Mouse (Mus musculus): ENCODE data around the gene Clmp.
"Not testable (repeated sequence)": the region's sequence is repeated elsewhere in the genome, so short reads cannot be mapped to it uniquely, and the experiment has no call there.

The Clmp gene

DNA sequence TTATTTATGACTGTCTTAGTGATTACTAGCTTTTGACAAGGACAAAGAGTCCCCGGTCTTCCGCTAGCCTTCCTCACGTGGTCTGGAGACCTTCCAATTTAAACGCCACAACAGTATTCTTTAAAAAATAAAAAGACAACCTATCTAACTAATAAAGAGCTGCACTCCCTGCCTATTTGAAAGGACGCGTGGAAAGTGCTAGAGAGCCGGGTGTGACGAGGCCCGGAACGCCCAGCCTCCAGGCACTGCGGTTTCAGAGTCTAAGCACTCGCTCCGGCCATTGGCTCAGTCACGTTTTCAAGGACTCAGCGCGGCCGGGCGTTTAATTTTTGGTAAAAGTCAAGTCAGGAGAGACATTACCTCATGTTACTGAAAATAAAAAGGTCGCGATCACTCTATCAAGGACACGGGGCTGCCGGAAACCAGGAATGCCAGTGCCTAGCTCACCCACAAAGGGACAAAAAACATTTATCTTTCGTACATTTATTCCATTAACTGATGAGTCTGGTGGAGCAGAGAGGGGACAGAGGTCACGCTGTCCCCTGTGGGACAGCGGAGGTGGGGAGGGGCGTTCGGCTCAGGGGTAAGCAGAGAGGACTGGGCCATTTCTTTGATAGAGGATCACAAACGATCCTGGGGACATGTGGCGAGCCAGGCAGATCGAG is 114.2 kb downstream of the Clmp start:
- intact Hi-C loops (cut with DNase I): no loop called here

DNA sequence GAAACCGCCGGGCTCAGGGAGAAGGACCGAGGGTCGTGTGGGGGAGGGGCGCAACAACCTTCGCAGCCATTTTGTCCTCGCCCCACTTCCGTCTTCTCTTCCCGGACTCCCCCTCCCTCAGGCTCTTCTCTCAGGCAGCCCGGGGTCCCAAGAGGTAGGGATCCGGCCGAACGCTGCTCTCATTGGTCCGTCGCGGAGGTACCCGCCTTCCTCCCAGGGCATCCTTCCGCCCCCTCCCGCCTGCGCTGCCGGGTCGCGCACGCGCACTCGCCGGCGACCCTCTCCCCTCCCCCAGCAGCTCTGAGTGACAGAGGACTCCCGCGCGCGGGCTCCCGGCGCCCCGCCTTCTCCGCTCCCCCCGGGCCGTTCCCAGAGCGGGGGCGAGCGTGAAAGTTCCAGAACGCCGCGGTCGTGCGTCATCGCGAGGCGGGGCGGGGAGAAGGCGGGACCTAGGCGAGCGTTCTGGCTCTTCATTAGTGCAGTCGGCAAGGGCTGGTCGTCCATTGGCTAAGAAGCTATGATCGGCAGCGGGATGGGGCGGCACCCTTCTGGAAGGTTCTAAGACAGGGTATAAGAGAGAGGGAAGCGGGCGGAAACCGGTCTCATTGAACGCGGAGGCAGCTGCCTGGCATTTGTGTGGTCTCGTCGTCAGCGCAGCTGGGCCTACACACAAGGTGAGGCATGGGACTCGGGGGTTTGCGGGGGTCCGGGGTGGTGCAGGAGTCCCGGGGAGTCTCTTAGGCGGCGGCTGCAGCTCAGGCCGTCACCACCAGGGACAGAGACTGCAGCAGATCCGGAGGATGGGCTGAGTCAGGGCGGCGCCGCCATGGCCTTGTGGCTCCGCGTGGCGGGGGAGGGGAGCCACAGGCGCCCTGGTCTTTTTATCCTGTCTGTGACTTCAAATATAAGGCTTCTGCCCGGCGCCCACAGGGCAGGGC is 115.2 kb downstream of the Clmp start, which contains the start of gene Hspa8:
Hspa8 (plus strand) TSS at position 310 of the 938 bp plus-strand sequence.
- intact Hi-C loops (cut with DNase I): no loop called here

DNA sequence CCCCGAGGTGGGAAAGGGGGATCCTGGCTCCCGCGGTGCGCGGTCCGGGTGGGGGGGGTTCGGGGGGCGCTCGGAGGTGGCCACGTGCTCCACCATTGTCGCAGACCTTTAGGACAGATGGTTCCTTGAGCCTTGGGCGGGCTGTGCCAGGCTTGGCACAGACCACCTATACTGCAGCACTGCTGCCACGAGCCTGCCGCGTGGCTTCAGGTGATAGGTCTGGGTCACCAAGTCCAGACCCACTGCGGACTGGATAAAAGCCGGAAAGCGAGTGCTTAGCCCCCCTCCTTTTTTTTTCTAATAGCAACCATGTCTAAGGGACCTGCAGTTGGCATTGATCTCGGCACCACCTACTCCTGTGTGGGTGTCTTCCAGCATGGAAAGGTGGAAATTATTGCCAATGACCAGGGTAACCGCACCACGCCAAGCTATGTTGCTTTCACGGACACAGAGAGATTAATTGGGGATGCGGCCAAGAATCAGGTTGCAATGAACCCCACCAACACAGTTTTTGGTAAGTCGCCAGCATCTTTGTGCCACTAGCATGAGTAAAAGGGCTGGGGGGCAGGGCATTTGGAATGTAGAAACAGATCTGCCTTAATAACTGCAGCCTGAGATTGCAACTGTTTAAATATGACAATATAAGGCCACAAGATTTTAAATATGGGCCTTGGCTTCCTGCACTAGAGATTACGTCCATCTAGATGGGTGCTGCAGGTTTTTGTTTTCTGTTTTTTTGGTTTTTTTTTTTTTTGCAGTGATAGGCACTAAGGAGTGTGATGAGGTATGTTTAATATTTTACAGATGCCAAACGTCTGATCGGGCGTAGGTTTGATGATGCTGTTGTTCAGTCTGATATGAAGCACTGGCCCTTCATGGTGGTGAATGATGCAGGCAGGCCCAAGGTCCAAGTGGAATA is 116.1 kb downstream of the Clmp start:
- intact Hi-C loops (cut with DNase I): not testable (repeated sequence)

DNA sequence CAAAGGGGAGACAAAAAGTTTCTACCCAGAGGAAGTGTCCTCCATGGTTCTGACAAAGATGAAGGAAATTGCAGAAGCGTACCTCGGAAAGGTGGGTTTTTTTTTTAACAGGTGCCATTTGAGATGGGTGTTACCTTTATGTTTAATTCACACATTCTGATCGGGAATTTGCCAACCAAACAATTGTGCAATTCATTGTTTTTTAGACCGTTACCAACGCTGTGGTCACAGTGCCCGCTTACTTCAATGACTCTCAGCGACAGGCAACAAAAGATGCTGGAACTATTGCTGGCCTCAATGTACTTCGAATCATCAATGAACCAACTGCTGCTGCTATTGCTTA is 116.7 kb downstream of the Clmp start:
- intact Hi-C loops (cut with DNase I): not testable (repeated sequence)

DNA sequence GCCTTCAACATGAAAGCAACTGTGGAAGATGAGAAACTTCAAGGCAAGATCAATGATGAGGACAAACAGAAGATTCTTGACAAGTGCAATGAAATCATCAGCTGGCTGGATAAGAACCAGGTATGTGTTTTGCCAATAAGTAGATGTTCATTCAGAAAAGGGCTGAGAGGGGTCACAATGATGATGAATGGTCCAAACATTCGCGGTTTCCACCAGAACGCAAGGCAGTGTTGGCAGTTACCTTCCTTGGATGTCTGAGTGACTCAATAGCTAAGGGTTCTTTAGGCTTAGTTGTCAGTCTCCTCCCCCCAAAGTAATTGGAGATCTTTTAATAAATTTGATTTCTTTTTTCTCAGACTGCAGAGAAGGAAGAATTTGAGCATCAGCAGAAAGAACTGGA is 118.8 kb downstream of the Clmp start:
- intact Hi-C loops (cut with DNase I): not testable (repeated sequence)

DNA sequence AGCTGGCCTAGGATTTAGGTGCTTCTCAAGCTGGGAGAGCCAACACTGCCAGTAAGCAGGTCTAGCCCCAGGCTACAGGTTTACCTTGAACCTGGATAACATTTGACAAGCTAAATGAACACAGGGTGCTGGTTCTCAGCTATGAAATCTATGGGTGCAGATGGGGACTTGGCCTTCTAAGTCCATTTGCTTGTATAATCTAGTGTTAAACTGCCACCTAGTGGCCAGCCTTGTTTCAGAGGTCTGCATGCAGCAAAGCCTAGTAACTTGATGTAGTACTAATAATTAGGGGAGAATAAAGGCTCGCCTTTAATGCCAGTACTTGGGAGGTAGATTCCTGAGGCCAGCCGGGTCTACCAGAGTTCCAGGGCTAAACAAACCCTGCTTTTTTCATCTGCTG is 119.5 kb downstream of the Clmp start:
- intact Hi-C loops (cut with DNase I): no loop called here

DNA sequence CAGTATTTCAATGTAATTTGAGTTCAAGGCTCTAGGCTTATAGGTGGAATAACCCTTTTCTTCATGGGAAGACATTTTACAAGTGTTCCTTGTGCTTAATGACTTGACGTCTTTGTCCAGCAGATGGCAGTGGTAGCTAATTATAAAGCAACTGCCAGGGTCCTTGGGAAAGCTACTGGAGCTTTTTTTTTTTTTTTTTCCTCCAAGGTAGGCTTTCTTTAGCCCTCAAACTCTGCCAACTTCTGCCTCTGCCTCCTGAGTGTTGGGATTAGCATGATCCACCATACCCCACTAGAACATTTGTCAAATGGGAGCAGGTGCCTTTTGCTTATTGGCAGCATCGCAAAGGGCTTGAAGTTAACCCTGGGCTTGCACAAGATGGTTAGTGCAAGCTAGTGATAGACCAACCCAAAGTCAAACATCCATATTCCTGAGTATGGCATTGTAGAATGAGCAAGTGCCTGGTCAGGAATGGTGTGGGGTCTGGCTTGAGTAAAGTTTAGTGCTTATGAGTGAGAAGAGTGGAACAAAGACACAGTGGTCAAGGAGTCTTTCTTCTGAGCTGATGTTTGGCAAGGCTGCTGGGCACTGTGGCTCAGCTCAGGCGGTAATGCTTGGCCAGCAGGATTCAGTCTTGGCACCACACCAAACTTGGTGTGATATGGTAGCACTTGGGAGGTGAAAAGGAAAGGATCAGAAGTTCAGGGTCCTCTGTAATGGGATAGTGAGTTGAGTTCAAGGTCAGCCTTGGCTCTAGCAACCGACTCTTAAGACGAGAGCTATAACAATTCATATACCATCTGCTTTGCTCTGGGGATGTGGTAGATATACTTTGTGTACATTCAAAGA is 120.9 kb downstream of the Clmp start:
- intact Hi-C loops (cut with DNase I): loop anchor here (2.0 kb wide), 1 partner anchor 50 kb away; no protein-coding TSS in a partner anchor

DNA sequence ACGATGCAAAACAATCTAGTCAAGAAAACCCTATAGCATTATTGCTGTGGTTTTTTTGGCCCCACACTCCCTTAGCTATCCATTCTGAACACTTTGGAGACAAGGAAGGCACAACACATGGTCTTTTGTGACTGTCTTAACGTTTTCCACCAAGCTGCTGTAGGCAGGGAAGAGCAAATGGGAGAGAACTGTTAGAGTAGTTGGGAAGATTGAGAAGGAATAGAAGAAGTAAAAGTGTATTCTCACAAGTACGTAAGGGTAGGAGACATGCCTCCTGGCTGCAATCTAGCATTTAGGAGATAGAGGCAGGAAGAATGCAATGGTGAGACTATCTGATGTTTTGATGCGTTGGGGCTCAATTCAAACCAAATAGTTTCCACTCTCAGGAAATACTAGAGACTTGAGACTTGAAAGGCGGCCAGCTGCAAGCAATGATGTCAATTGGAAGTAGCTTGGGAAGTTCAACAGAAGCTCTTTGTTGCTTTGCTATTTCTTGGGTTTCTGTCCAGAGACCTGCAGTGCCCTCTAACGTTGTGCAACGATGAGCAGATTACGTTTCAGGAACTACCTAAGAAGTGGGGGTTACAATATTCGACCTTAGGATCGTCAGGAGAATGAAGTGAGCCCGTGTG is 121.6 kb downstream of the Clmp start:
- intact Hi-C loops (cut with DNase I): loop anchor here (2.0 kb wide), 1 partner anchor 51 kb away; no protein-coding TSS in a partner anchor

DNA sequence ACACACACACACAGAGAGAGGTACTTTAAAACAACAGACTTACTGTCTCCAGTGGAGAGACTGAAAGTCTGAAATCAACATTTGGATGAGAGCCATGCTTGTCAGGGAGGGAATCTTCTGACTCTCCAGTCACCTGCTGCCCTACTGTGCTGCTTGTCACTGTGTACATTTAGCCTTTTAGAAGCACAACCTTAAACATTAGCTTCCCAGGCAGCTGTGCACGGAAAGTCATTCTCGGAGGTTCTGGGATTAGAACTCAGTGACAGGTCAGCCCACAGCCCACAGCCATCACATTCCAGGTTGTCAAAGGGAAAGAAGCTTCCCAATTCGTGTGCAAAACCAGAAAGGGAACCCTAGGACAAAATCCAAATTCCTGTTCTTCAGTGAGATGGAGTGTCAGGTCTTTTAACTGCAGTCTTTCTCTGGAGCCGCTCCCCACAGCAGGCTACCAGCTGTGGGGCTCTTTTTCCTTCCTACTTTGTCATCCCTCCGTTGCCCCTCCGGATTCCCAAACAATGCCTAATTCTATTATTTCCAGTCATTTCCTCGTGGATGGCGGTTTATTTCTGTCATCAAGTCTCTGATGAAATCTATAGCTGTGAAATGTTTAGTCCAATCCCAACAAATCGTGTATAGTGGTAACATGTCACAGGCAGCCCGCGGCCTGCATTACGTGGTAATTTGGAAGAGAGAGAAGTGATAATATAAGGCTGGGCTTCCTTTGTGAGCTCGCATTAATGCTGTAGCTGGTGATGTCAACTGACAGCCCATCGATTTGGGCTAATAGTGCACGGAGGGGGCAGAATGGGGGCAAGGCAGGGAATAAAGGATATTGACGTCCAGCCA is 122.5 kb downstream of the Clmp start:
- intact Hi-C loops (cut with DNase I): no loop called here

DNA sequence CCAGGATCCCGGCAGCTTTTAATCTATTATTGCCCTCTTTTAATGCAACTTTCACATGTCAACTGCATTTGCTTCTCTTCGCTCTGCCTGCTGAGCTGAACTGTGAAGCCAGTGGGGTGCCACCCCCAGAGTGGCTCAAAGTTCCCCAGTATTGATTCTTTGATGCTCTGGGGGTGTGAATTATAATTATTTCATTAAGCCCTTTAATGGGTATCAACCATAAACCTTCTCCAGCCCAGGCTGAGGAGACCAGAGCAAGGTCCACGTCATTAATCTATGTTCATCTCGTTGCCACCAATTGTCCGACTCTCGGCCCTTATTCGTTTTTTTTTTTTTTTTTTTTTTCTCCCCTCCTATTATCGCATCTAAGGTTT is 123.1 kb downstream of the Clmp start:
- intact Hi-C loops (cut with DNase I): no loop called here

DNA sequence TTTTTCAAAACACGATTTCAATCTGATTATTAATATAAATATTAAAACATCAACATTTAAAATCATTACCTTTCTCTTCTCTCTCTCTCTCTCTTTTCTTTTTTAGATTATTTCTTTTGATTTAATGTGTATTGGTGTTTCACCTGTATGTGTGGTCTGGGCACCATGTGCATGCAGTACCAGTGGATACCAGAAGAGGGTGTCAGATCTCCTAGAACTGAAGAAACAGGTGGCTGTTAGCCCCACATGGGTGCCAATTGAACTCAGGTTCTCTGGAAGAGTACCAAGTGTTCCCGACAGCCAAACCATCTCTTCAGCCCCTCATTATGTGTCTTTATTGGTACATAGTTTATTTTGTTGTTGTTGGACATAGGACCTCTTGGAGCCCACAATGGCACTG is 126.1 kb downstream of the Clmp start:
- intact Hi-C loops (cut with DNase I): no loop called here

DNA sequence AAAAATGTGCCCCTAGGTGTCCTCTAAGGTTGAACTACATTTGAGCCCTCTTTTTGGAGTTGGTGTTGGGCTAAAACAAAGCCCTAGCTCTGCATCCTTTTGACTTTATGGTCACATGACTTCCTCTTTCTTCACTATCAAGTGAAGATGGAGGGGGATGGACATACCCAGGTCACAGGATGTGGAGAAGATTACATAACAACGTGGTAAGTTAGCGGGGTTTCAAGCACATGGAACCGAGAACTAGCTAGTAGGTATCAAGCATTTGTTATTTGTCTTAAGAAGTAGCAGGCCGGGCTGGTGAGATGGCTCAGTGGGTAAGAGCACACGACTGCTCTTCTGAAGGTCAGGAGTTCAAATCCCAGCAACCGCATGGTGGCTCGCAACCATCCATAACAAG is 128.3 kb downstream of the Clmp start:
- intact Hi-C loops (cut with DNase I): no loop called here

DNA sequence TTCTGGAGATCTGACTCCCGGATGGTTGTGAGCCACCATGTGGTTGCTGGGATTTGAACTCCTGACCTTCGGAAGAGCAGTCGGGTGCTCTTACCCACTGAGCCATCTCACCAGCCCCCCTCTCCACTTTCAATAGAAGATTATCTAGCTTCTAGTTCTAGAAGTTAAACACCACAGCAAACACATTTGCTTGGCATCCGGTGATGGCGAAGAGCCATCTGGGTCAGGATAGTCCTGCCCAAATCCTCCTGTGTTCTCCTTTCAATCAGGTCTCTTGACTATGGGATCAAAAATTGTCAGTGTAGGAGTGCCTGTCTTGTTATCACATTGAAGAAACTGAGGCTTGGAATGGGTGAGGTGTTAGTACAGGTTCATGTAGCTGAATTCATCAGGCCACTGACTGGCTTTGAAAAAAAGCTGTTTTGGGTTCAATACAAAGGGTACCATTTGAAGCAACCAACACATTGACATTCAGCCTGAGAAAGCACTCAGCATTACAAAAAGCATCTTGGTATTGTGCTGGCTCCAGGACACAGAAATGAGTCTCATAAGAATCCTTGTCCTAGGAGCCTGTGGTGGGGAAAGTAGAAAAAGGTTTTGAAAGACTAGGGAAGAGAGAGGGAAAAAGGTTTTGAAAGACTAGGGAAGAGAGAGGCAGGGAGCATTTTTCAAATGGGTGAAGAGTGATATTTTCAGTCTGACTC is 131.7 kb downstream of the Clmp start:
- intact Hi-C loops (cut with DNase I): no loop called here

DNA sequence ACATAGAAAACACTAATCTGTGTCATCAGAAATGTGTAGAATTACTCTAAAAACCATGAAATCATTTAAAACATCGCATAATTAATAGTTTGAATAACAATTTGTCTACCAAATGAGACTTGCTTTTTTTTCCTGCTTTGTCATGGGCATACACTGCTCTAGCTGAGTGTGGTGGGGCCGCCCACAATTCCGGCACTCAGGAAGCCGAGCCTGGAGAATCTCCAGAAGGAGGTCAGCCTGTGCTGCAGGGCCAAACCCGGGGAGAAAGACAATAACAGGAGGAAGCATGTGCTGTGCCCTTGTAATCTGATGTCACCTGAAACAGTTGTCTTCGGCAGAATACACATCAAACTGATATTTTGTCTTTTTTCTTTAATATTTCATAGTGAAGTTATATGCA is 139.8 kb downstream of the Clmp start:
- intact Hi-C loops (cut with DNase I): no loop called here

DNA sequence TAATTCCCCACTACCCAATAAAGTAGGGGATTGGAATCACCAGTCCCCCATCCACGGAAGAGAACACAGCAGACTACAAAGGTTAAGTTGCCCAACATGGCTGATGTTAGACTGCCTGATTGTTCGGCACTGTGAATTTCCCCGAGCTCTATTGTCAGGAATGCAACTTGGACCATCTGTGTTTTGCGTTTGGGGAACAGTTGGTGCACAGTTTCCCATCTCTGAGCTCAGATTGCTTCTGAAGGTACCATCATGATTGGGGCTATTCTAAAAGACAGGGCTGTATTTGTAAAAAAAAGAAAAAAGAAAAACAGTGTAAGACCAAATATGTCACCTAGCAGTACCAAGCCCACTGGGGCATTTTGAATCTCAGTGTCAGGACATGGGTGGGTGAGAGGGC is 141.6 kb downstream of the Clmp start:
- intact Hi-C loops (cut with DNase I): no loop called here

DNA sequence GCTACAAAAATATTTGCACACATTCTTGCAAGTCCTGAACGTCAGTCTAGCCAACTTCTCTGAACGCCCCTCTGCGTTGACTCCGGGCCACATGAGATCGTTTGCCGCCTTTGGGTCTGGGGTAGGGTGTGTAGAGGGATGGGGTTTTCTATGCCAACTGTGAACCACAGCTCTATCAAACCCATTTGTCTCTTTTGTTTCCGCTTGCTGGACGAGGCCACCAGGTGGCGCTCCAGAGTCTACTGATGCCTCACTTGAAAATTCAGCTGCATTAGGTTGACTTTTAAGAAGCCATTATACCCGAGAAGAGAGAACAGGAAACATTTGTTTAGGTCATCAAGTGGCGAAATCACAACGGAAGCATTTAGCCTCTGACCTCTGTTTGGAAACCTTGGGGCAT is 148.8 kb downstream of the Clmp start:
- intact Hi-C loops (cut with DNase I): loop anchor here (2.0 to 10.0 kb wide), 2 partner anchors 148 to 360 kb away; no protein-coding TSS in a partner anchor
